9 mouse cellular contexts compared by ENCODE assay signal in genomic region chr5:32460973-32461372, GRCm38 (mm10). TPM values are rescaled to one million over a fixed set of nuclear protein-coding genes. Genes with fewer than 3 reads are reported as not detected.
DNase-seq lines count a peak whose midpoint lies in the region; ATAC-seq lines count a peak whose summit lies in the region.
"Had no signal": no experiment of that assay in that cellular context is flagged by ENCODE, and none has a peak within 500 bp of the region (broad histone marks: within the 10 kb centered on the region; RNA-seq: fewer than 3 reads in every experiment).

No protein-coding gene starts in this region.

- H3K4me1 ChIP-seq in heart, embryonic 12.5 days (replicated peaks), result peaks cover 20% of the 10 kb centered on the region
- peaks cover 11% of the 10 kb centered on the region; the same call in 1 of the 2 replicates for H3K4me1 ChIP-seq in hindbrain, embryonic 10.5 days (replicated peaks)

- peak overlapping the region; percentile 18; the same call in 1 of the 2 replicates for H3K27ac ChIP-seq in heart, embryonic 12.5 days (ENCODE audit: poor library complexity, severe bottlenecking)
- no peak overlapping the region for H3K27ac ChIP-seq in hindbrain, embryonic 10.5 days

- no peak for ATAC-seq in heart, embryonic 12.5 days (ENCODE audit: insufficient number of reproducible peaks, low FRiP score)
- 0 out of 2 replicates have a peak, but pooled peaks have one; percentile 34 for ATAC-seq in megakaryocyte-erythroid progenitor cell, adult 5-6 weeks (replicated peaks; ENCODE audit: low FRiP score, low TSS enrichment, poor library complexity, severe bottlenecking)
- ATAC-seq: Patski had no signal

- no peaks in the 10 kb centered on the region for H3K27me3 ChIP-seq in heart, embryonic 12.5 days (replicated peaks)
- no peaks in the 10 kb centered on the region for H3K27me3 ChIP-seq in hindbrain, embryonic 10.5 days (ENCODE audit: insufficient read depth, poor library complexity, severe bottlenecking)
- H3K27me3 ChIP-seq: Patski had no signal

- H3K4me3 ChIP-seq in heart, embryonic 12.5 days, result peak overlapping the region; percentile 37
- peak overlapping the region; percentile 97 for H3K4me3 ChIP-seq in hindbrain, embryonic 10.5 days

- no peaks in the 10 kb centered on the region for H3K9me3 ChIP-seq in heart, embryonic 12.5 days (replicated peaks)
- H3K9me3 ChIP-seq in hindbrain, embryonic 10.5 days, result no peaks in the 10 kb centered on the region

- peak overlapping the region; percentile 56; the same call in 1 of the 2 replicates for H3K9ac ChIP-seq in heart, embryonic 12.5 days

- H3K4me2 ChIP-seq in heart, embryonic 12.5 days, result peak overlapping the region; percentile 67

- 16% methylated on average over 2 of the region's 2 CpGs for WGBS in heart, embryonic 12.5 days
- 61% methylated on average over 2 of the region's 2 CpGs for WGBS in hindbrain, embryonic 10.5 days

- intact Hi-C loops in heart, postnatal 14 days (cut with DNase I), result loop anchor here (1.0 to 5.0 kb wide), 3 partner anchors 48 to 324 kb away; partner anchors contain the start of gene Fosl2

- DNase-seq in heart, postnatal 14 days, result no peak
- DNase-seq in MEL-GATA-1-ER (ENCODE audit: extremely low read depth, low read depth), result peak; percentile 59
- no peak for DNase-seq in hindbrain, embryonic 10.5 days (ENCODE audit: low spot score)
- no peak for DNase-seq in ovary, adult 18-20 months (ENCODE audit: low spot score)
- DNase-seq in layer of hippocampus, postnatal 14 days (ENCODE audit: low spot score in 2 of 2), result no peak
- no peak for DNase-seq in left cerebral cortex, adult 8-10 months (ENCODE audit: low spot score in 2 of 2)

- H3K36me3 ChIP-seq in heart, embryonic 12.5 days, result no peaks in the 10 kb centered on the region
- peaks cover 4% of the 10 kb centered on the region; the same call in 1 of the 2 replicates for H3K36me3 ChIP-seq in hindbrain, embryonic 10.5 days

RNA-seq across cellular contexts. Expression of gene Ppp1cb, which starts 2.3 kb away (rescaled TPM):
- 283 and 290 TPM in 2 replicates for polyA plus RNA-seq in heart, embryonic 12.5 days (2016; fragmentation: Nextera tagmentation; extraction: Ambion mirVana)
- 100 to 1,000 TPM; 476 to 479 TPM for total RNA-seq in heart, postnatal 14 days (2021)
- polyA plus RNA-seq in hindbrain, embryonic 10.5 days (2016; fragmentation: Nextera tagmentation; extraction: Ambion mirVana), result 148 and 198 TPM in 2 replicates
- total RNA-seq in megakaryocyte-erythroid progenitor cell, adult 5-6 weeks (2014; fragmentation: Nextera tagmentation), result 102 and 177 TPM in 2 replicates
- total RNA-seq in megakaryocyte-erythroid progenitor cell, adult 5-6 weeks (2017), result 203 and 224 TPM in 2 replicates
- 100 to 1,000 TPM; 382 to 407 TPM for total RNA-seq in layer of hippocampus, postnatal 14 days (2021)
- 100 to 1,000 TPM; 369 to 425 (median 401) TPM for total RNA-seq in left cerebral cortex, adult 8-10 months (2022)
